Mouse (Mus musculus) cerebellum, postnatal 25 days (tissue): ENCODE data around the gene Cited4.

Experiments
- DNase-seq, 2 experiments: peaks; one replicate each; pipeline ENCODE4 v3.0.0; 2021; ENCODE audit warnings: mixed read lengths in 2 of 2

Gene Cited4

DNA sequence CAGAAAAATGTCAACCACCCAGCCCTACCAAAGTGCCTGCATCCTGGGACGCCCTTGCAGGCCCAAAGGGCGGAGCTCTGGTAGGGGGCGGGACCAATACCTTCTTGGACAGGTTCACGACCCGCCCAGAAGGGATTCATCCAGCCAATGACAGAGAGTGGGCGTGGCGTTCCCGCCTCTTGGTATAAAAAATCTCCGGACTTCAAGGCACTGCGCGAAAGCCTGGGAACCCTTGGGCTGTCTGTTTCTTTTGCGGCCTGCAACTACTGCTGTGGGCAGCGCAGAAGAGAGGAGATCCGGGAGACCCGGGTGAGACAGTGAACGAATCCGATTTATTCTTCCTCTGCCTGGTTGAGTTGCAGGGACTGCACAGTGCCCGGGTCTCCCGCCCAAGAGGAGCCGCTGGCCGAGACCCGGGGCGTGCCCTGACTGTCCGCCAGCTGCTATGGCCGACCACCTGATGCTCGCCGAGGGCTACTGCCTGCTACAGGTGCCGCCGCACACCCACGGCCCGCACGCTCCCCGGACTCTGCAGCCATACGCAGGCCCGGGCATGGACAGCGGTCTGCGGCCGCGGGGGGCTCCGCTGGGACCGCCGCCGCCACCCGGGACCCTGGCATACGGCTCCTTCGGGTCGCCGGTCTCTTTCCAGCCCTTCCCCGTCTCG is at the start of gene Cited4:
Gene Cited4 (plus strand): TSS at position 215 of the 667 bp plus-strand sequence.
- DNase-seq = peak; percentile 90 to 94

DNA sequence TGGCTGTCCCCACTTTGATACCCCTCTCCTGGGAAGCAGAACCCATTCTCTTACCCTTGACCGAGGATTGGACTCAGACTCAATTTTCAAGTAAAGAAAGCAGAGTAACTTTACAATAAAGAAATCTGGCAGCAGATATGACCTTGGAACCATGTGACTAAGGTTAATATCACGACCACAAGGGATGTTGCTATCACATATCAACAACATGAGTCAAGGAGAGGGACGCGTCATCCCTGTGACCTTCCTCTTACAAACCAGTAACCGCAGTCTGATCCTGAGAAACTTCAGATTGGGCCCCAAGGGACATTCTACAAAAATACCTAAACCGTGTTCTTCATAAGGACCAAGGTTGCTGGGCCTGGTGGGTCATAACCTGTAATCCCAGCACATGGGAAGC is 38.6 kb upstream of the Cited4 start:
- DNase-seq = no peak

DNA sequence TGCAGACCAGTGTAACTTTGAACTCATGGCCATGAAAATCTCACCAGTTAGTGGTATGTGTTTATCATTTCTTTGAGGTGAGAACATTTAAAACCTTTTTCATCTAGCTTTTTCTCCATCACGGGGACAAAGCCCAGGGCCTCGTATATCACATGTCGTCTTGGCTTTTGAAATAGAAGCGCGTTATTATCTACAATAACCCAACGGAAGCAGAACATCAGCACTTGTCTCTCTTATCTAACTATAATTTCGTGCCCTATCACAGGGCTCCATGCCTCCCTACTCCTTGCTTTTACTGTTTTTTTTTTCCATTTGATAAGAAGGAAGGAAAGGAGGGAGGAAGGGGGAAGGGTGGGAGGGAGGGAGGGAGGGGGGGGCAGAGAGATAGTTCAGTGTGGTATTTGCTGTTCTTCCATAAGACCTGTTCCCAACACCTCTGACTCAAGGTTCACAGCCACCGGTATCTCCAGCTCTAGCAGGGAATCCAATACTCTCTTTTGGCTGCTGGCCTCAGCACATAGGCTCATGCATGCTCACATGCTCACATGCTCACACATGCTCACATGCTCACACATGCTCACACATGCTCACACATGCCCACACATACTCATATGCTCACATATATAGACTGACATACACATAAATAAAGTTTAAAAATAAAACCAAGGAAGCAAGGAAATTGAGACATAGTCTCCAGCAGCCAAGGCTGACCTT is 36.0 kb upstream of the Cited4 start:
- no peak for DNase-seq

DNA sequence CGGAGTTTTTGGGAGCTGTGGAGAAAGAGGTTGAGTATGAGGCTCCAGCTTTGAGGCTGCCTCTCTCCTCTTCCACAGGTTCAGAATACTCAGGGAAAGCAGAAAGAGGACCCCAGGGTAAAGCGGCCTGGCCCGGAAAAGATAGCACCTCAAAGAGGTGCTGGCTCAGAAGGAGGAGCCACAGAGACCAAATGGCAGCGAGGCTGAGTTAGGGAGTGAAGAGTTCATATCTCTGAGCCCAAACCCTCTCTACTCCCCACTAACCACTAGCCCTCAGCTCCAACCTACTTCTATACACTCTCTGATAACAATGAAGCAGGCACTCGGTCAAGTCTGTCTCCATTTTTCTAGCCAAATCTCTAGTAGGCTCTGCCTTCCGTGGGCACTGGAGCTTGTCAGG is 34.5 kb upstream of the Cited4 start:
- DNase-seq = no peak

DNA sequence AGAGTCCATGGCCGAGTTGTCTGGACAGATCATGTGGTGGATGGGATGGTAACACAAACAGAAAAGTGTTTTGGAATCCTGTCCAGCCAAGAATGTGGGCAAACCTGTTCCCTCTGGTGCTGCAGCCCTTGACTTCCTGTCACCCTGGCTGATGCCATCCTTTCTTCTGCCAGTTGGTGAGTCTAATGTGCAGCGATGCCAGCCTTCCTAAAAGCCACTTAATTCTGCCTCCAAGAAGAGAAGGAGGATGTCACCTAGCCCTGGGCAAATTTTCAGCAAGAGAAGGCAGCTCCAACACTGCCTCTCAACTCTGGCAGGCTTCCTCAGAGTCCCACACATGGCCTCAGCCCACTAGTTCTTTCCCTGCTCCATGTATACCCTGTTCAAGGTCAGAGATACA is 31.0 kb upstream of the Cited4 start:
- DNase-seq = peak; percentile 45 to 49

DNA sequence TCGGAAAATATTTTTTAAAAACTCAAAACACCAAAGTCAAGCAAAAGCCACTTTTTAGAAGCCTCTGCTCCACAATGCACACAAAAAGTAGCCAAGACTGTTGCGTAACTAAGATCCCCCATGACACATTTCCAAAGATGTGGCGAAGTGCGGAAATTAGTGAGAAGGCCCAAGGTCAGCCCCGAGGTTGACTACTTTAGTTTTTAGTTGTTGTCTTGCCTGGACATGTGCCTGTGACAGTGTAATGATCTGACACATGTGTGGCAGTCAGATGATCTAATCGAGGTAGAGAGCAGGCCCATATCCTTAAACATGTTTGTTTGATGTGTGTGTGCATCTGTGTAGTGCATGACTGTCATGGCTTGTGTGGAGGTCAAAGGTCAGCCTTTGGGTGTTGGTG is 24.4 kb upstream of the Cited4 start:
- DNase-seq = no peak

DNA sequence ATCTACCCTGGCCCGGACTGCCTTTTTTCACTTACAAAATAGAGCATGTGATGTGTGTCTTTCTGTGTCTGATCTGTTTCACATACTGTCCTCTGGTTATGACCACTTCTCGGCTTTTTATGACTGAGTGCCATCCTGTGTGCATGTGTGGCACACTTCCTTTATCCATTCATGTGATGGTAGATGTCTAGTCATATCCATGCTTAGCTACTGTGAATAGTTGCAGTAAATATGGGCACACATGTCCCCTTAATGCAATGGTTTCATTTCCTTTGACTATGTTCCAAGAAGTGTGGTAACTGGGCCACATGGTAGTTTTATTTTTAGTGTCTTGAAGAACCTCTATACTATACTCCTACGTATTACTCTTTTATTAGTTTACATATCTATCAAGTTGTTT is 22.5 kb upstream of the Cited4 start:
- DNase-seq = no peak

DNA sequence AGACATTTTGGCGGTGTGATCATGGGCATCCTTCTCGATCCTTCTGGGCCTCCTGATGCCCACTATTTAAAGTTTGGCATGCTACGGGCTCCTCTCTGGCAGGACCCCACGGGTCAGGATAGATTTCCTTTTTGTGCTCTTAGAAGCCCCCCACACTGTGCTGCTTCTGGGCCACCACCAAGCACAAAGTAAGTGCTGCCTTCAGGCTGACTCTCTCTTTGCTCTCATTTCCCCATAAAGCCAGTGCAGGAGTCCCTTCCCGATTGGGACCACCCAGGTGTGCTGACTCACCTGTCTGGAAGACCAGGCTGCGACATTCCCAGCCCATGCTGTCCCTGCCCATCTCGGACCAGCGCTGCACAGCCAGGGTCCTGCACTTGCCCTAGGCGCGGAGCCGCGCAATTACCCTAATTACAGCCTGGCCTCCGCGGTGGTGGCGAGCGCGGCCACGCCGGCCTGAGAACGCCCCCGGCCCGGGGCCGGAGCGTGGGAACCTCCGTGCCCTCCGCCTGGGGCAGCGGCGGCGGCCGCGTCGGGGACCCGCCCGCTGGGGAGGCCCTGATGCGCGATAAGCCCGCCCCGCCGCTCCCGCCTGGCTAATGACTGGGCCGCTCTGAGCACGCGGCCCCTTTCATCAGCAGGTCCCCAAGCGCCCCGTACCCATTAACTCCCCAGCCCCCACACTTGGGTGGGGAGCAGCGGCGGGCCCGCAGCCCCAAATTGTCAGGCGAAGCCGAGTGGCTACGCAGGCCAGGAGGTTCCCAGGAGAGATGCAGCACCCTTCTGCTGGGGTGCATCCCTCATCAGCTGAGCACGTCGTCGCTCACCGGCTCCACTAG is 16.8 kb upstream of the Cited4 start:
- DNase-seq = peak; percentile 66 to 72

DNA sequence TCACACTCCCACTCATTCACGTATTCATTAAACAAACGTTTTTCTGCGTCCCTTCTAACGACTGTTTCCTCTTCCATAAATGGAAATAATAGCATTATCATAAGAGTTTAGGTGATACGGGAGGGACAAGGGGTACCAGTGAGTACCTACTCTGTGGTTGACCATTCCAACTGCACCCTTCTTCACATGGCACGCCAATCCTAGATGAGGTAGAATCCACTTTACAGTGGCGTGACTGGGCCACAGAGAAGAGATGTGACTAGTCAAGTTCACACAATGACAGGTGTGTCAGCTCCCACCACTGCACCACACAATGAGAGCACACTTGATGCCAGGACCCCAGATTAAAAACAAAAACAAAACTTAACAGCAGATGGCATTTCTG is 16.2 kb upstream of the Cited4 start:
- peak in 1 of 2 experiments; percentile 27 for DNase-seq

DNA sequence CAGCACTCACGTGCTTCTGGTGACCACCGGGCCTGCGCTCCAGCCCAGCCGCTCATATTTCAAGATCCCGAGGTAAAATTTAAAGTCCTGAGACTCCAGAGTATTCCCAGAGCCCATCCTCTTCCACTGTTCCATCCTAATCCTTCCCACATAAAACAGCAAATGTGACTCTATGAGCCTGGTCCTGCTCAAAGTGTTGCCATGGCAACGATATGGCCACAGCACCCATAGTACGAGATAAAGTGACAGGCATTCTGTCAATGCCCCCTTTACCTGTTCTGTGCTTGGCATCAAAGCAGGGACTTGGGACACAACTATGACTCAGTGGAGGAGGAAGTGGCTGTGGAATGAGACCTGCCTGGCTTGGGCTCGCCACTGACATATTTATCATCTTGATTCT is 10.5 kb upstream of the Cited4 start:
- no peak for DNase-seq

DNA sequence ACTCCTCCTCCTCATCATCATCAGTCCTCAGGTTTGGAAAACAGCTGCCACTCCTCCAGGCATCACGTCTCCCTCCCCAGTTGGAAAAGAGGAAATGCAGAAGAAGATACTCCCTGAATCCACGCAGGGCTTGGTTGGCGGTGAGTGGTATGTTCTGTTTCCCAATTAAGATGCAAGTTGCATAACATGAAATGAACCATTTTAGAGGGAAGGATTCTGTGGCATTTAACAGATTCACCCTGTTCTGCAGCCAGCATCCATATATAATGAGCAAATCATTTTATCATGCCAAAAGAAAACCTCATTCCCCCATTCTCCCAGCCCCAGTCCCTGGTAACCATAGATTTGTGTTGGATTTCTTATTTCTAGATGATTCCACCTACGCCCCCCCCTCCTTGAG is 5.9 kb upstream of the Cited4 start:
- no peak for DNase-seq

DNA sequence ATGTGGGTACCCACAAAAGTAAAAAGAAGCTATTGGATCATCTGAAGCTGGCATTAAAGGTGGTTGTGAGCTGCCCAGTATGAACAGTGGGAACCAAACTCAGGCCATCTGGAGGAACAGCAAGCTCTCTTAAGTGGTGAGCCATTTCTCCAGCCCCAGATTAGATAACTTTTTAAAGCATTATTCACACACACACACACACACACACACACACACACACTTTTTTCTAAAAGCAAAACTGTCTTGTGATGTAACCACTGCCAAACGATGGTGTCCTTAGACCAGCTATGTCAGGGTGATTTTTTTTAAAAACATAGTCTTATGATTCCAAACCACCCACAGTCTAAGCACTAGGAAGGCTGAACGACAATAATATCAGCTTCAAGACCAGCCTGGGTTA is 1.8 kb upstream of the Cited4 start:
- DNase-seq = no peak

DNA sequence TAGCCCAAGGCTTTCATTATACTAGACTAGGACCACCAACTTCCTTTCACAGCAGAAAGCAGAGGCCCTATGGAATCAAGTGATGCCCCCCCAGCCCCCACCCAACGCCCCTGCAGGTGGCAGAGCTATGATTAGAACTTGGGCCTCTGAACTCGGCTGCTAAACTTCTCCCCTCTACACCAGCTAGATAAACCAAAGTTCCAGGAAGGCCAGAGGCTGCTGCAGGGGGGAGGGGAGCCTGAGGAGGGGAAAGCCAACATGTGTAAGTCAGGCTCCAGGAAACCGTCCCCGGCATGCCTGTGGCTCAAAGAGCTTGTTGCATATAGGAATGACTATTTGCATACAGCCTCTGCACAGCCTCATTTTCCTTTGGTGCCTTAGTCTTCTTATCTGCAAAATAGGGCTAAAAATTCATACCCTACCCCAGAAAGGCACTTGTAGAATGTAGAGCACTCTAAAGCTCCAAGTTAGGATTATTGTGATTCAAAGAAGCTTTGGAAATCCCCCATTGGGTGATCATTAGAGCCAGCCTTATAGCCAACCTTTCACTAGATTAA is 1.1 kb upstream of the Cited4 start:
- no peak for DNase-seq

DNA sequence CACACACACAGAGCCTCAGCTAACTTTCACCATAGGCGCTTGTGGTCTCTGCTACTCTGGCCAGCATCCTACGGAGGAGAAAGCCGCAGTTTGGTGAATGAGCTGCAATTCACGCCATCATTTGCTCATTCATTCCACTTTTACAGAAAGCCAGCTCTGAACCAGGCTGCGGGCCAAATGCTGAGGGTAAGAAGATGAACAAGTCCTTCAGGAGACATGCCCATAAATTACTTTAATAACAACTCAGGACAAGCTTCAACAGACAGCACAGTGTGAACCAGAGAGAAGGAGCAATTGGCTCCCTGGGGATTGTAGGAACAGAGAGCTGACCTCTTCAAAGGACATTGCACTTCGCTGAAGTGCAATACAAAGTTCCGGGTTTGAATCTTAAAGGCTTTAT is 590 bp upstream of the Cited4 start:
- DNase-seq = peak in 1 of 2 experiments; percentile 28

DNA sequence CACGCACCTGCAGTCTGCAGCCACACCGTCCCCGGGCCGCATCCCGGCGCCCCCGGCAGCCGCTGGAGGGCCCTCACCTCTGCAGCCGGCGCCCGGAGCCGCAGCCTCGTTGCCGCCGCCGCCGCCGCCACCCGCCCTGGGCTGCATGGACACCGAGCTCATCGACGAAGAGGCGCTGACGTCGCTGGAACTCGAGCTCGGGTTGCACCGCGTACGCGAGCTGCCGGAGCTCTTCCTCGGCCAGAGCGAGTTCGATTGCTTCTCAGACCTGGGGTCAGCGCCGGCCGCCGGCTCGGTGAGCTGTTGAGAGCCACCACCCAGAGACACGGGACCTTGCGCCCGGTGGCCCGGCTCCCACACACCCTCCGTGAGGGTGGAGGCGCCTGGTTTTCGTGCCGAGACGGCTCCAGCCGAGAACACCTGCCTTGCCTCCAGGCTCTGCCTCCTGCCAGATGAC is 701 bp downstream of the Cited4 start:
- peak; percentile 75 to 78 for DNase-seq

DNA sequence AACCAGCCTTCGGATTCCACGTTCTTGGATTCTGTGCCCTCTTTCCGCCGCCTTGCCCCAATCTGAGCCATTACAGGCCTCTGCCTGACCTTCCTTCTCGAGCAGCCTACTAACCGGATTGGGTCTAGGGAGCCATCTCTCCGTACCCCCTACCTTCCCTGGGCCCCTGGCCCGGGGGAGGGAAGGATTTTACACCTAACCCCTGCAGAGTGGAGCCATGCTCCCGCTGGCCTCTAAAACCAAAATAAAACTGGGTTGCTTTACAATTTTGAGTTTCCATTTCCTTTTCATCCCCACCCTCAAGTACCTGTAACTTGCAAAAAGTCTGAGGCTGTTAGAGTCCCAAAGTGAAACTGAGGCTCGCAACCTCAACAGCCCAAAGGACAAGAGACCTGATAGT is 1.2 kb downstream of the Cited4 start:
- DNase-seq = no peak

DNA sequence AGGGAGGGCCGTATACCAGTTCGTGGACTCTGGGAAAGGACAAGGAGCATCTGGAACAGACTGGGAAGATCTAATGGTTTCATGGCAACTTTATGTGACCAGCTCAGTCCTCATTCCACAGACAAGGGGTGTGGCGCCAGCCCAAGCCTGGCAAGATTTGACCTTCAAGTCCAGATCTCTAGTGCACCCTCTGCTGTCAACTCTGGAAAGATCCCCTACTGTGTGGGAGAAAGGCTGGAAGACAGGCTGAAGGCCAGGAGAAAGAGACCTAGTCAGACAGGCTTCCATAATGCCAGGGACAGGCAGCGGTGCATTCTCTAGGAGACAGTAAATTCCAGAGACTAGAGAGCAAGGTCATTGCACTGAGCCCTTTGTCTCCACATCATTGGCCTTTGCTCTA is 2.2 kb downstream of the Cited4 start:
- peak; percentile 16 to 43 for DNase-seq

DNA sequence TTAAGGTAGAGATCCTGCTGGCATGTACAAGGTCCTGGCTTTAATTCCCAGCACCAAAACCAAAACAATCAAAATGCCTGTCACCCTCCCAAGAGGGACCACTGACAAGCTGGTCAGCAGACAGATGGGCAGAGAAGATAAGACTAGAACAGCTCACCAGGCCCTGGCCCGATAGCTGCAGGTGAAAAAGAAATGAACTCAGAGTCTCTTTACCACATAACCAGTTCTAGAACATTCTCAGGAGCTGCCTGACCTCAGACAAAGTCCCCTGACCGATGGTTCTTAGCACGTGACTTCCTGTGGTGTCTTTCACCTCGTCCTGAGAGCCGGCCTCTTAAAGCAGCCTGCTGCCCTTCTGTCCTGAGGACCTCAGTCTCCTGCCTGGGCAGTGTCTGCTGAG is 3.2 kb downstream of the Cited4 start:
- no peak for DNase-seq

DNA sequence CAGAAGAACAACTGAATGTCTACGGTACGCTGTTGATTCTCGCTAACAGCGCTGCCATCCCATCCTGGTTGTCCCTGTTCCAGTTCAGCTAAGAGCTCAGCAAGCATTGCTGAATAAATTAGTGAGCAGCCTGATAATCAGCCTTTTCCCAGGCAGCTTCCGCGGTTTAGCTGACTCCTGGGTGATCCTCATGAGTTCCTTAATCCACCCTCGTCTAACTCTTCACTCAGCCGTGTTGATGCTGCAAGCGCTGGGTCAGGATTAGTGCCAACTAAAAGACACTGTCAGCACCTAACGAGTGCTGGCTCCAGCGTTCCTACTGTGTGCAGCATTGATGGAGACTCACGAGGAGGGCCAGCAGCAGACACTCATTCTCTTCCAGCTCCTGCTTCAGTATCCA is 4.7 kb downstream of the Cited4 start:
- no peak for DNase-seq

DNA sequence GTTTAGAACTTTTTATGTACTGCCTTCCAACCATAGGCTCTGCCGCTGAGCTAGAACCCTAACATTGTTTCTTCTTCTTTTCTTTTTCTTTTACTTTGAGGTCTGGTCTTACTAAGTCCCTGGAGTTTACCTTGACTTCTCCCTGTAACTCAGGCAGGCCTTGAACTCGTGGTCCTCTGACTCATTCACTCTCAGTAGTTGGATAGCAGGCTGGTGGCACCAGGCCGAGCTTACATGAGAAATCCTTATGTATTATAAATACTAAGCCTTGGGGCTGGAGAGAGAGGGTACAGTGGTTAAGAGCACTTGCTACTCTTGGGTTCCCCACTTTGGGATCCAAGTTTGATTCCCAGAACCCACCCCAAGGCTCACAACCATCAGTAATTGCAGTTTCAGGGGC is 7.2 kb downstream of the Cited4 start:
- no peak for DNase-seq

DNA sequence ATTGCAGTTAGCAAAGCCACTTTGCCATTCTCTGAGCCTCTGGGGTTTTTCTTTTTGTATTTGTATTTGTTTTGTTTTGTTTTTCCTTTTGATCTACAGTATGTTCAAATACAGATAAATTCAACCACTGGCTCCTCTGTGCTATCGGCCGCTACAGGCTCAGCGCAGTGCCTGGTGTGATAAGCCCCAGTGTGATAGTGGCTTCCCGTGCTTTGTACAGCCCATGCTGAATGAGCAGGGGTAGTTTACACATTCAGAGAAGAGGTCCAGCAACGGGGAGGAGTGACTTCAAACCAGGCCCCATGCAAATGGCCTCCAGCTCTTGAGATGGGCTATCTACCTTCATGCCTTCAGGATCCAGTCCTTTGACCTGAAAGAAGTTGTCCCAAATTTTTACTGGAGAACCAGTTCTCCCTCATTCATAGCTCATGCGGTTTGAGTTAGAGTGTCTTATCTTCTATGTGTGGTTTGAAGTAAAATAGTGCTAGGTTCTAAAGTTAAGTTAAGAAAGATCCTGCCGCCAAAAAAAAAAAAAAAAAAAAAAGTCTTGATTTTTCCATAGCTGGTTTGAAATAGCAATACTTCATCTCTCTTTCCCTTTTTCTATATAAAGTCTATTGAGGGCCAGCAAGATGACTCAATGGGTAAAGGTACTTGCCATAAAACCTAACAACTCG is 8.5 kb downstream of the Cited4 start:
- DNase-seq = no peak

DNA sequence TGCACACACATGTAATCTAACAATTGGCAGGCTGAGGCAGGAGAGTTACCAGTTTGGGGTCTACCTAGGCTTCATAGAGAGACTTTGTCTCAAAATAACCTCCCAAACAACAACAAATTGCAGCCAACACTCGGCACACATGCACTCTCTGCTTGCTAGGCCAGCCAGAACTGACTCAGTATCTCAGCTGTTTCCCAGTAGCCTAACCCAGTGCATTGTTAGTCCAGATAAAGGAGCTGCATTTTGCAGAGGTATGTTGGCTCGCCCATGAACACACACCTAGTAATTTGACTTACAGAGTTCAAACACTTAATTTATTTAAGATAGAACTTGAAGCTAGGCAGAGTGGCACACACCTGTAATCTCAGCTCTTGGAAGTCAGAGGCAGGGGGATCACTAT is 9.3 kb downstream of the Cited4 start:
- no peak for DNase-seq

DNA sequence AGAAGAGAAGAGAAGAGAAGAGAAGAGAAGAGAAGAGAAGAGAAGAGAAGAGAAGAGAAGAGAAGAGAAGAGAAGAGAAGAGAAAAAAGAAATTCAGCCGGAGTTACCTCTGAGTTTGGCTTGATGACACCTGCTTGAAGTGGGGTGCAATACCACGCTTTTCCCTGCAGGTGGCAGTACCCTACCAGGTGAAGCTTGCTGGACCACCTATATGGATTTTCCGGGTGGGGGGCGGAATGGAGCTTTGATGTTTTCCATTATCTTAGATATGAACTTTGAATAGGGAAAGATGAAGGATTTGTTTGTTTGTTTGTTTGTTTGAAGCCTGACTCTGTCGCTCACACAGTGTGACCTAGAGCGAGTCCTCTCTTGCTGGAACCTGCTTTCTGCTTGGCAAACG is 14.6 kb downstream of the Cited4 start:
- DNase-seq = peak; percentile 61 to 74
